Mouse (Mus musculus) C2C12 (cell line): ENCODE results near the gene Tuba8.

Experiments
- CEBPB ChIP-seq: IDR thresholded peaks from one replicate; pipeline ENCODE4 v1.6.1; 2011; ENCODE audit warnings: low read depth, mild to moderate bottlenecking, control low read depth, moderate library complexity
- CTCF ChIP-seq: IDR thresholded peaks from one replicate; pipeline ENCODE4 v1.5.1; 2011; ENCODE audit not compliant: control insufficient read depth, insufficient read depth, insufficient read length
- MAX ChIP-seq: IDR thresholded peaks from one replicate; pipeline ENCODE4 v1.6.1; 2011; ENCODE audit warnings: mild to moderate bottlenecking, control low read depth
- MYOG ChIP-seq: IDR thresholded peaks from one replicate; pipeline ENCODE4 v1.6.1; 2011; ENCODE audit not compliant: control insufficient read depth, insufficient read length; ENCODE audit errors: extremely low read depth

DNA sequence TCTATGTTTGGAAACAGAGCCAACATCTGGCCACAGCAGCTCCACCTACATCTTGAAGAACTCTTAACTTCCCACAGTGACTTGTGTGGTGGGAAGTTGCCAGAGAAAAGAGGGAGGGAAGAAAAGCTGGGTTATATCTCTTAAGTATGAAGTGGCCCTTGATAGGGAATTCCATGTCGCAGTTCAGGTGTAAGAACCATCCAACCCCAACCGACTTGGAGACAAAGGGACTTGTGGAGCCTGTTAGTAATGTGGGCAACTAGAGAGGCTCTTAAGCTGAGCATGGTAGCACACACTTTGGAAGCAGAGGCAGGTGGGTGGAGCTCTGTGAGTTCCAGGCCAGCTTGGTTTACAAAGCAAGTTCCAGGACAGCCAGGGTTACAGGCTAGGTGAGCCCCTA, 912 bp upstream of the Tuba8 start:
- no peak for TF ChIP-seq CTCF
- TF ChIP-seq CEBPB, result no peak
- TF ChIP-seq MAX, result no peak
- TF ChIP-seq MYOG, result no peak
